Mouse (Mus musculus) CD4-positive, CD25-positive, alpha-beta regulatory T cell (primary cell): ENCODE results near the gene Actrt1. TPM values are rescaled to one million over a fixed set of nuclear protein-coding genes. Genes with fewer than 3 reads are reported as not detected.

Experiments used
- polyA plus RNA-seq: library from polyadenylated mRNA; unstranded; fragments of 100-300 nt; shearing (Covaris generic); gene quantifications from one replicate; pipeline ENCODE4 v1.2.1, GENCODE M21; 2017

Actrt1 gene
- polyA plus RNA-seq: not detected

GRCm38 (mm10) chrX:46328707-46329106 is at the start of gene Actrt1:
Gene Actrt1 (plus strand): TSS chrX:46329007.

